Mouse (Mus musculus) spleen, adult 2 months (tissue): Measurements from ENCODE around the gene Tgfbr3.
"Not testable (repeated sequence)": the region's sequence is repeated elsewhere in the genome, so short reads cannot be mapped to it uniquely, and the experiment has no call there.

Experiments
- CTCF ChIP-seq: fragments of 200-500 bp; IDR thresholded peaks from 2 replicates; pipeline ENCODE4 v1.5.1; 2011; ENCODE audit warnings: mild to moderate bottlenecking, inconsistent platforms; ENCODE audit not compliant: insufficient read depth, insufficient read length, insufficient replicate concordance; ENCODE audit errors: extremely low read depth
- POLR2A ChIP-seq: fragments of 200-500 bp; IDR thresholded peaks from 2 replicates; pipeline ENCODE4 v1.6.1; 2011; ENCODE audit warnings: low read depth, low read length, inconsistent platforms

- not testable (repeated sequence) for TF ChIP-seq POLR2A, CTCF
Observed at GRCm38 (mm10) chr5:107223483-107223882, 65.9 kb downstream of the Tgfbr3 start.
